Mouse (Mus musculus) heart, embryonic 16.5 days (tissue): Measurements from ENCODE around the gene Hils1. TPM values are rescaled to one million over a fixed set of nuclear protein-coding genes. Genes with fewer than 3 reads are reported as not detected.
"Not testable (repeated sequence)": the region's sequence is repeated elsewhere in the genome, so short reads cannot be mapped to it uniquely, and the experiment has no call there.

Source experiments
- ATAC-seq: fragments of 200-750 bp; cut with Nextera tagmentation; replicated peaks from 2 replicates; pipeline ENCODE4 v1.8.0; 2017; ENCODE audit warnings: moderate number of reproducible peaks; ENCODE audit not compliant: insufficient read depth, low FRiP score; ENCODE audit errors: extremely low read depth
- H3K27ac ChIP-seq: fragments of 300-500 bp; sonication (generic); 2 replicates; pipeline ENCODE4 v1.5.1; 2014; ENCODE audit warnings: mild to moderate bottlenecking, low read length, control low read depth, moderate library complexity
- H3K27me3 ChIP-seq: fragments of 300-500 bp; sonication (generic); 2 replicates; pipeline ENCODE4 v1.6.1; 2014; ENCODE audit warnings: low read length, mixed read lengths; ENCODE audit not compliant: control insufficient read depth, insufficient read depth
- H3K36me3 ChIP-seq: fragments of 300-500 bp; sonication (generic); 2 replicates; pipeline ENCODE4 v1.6.1; 2014; ENCODE audit not compliant: control insufficient read depth, insufficient read depth
- H3K4me1 ChIP-seq: fragments of 300-500 bp; sonication (generic); 2 replicates; pipeline ENCODE4 v1.6.1; 2014; ENCODE audit warnings: low read length, mixed read lengths; ENCODE audit not compliant: control insufficient read depth, insufficient read depth
- H3K4me2 ChIP-seq: fragments of 300-500 bp; sonication (generic); 2 replicates; pipeline ENCODE4 v1.6.1; 2014; ENCODE audit warnings: low read depth, mild to moderate bottlenecking, control low read depth, low read length
- H3K4me3 ChIP-seq: fragments of 300-500 bp; sonication (generic); 2 replicates; pipeline ENCODE4 v1.5.1; 2014; ENCODE audit warnings: mild to moderate bottlenecking, control low read depth, low read length
- H3K9ac ChIP-seq: fragments of 300-500 bp; sonication (generic); 2 replicates; pipeline ENCODE4 v1.6.1; 2014; ENCODE audit warnings: low read length, control low read depth
- H3K9me3 ChIP-seq: fragments of 300-500 bp; sonication (generic); replicated peaks from 2 replicates; pipeline ENCODE4 v1.6.1; 2016; ENCODE audit warnings: low read length; ENCODE audit not compliant: control insufficient read depth
- WGBS: fragments of 180-500 bp; shearing (Covaris S2); extraction: QIAGEN DNeasy Blood & Tissue Kit; methylation state at CpG from one replicate; pipeline ENCODE4 v1.1.7; 2014; 5-methylcytosine and 5-hydroxymethylcytosine counted together
- polyA plus RNA-seq: library from polyadenylated mRNA; unstranded; fragments of >200 nt; fragmentation: Nextera tagmentation; extraction: Ambion mirVana; gene quantifications from 2 replicates; pipeline ENCODE4 v1.2.1, GENCODE M21; 2015

The Hils1 gene
- polyA plus RNA-seq, 1 experiment from 2014 or later: 0.33 TPM

DNA sequence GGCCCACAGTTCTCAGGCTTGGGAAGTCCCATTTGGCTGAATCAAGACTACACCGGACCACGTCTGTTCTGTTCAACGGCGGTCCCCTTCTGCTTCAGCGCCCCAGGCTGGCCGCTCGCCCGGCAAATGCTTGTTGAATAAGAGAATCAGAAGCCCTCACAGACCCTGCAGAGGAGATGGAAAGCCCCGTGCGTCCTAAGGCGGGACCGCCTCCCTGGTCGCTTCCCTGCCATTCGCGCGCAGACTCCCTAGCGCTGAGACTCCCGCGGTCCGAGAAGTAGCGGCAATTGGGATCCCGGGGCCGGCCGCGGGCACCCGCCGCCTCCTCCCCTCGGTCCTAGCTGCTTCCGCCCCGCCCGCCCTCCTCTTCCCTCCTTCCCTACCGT is 42.2 kb downstream of the Hils1 start, which contains the start of gene Samd14:
Gene Samd14 (plus strand): TSS at position 251 of the 386 bp plus-strand sequence.
- no peaks in the 10 kb centered on the region for H3K27me3 ChIP-seq
- peak within 1 kb of the TSS; percentile 73 for H3K4me2 ChIP-seq
- peak; percentile 43 for ATAC-seq
- WGBS: under 1% methylated on average over 31 of the region's 32 CpGs
- H3K9ac ChIP-seq: peak within 1 kb of the TSS; percentile 77
- peaks cover 5% of the 10 kb centered on the region for H3K36me3 ChIP-seq
- peak within 1 kb of the TSS; percentile 83 for H3K27ac ChIP-seq
- no peaks in the 10 kb centered on the region for H3K9me3 ChIP-seq
- H3K4me3 ChIP-seq: peak within 1 kb of the TSS; percentile 64
- H3K4me1 ChIP-seq: peaks cover 28% of the 10 kb centered on the region

DNA sequence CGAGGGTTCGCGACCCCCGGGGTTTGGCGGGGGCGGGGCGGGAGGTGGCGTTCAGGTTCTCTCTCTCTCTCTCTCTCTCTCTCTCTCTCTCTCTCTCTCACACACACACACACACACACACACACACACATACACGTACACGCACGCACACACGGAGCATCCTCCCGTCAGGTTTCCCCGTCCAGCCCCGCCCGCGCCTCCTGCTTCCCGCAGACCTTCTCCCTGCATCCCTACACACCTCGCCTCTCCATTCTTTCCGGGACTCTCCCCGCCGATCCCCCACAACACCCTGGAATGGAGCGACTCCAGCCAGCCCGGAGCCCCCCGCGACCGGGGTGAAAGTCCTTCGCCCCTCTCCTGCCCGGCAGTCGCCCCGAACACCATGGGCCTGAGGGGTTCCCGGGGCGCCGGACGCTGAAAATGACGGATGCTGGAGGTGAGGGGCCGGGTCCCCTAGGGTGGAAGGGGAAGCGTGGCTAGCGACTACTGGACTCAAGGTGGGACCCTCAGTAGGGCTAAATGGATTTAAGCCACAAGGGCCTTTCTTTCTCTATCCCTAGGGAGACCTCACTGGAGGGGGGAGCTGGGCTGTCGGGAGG is 42.8 kb downstream of the Hils1 start:
- H3K27ac ChIP-seq: peak overlapping the region; percentile 83
- peaks cover 29% of the 10 kb centered on the region for H3K4me1 ChIP-seq
- peak overlapping the region; percentile 73 for H3K4me2 ChIP-seq
- WGBS: under 1% methylated on average over 39 of the region's 40 CpGs
- no peaks in the 10 kb centered on the region for H3K9me3 ChIP-seq
- H3K4me3 ChIP-seq: peak overlapping the region; percentile 64
- no peaks in the 10 kb centered on the region; the same call in 1 of the 2 replicates for H3K36me3 ChIP-seq
- ATAC-seq: no peak
- peak overlapping the region; percentile 77 for H3K9ac ChIP-seq
- H3K27me3 ChIP-seq: no peaks in the 10 kb centered on the region

DNA sequence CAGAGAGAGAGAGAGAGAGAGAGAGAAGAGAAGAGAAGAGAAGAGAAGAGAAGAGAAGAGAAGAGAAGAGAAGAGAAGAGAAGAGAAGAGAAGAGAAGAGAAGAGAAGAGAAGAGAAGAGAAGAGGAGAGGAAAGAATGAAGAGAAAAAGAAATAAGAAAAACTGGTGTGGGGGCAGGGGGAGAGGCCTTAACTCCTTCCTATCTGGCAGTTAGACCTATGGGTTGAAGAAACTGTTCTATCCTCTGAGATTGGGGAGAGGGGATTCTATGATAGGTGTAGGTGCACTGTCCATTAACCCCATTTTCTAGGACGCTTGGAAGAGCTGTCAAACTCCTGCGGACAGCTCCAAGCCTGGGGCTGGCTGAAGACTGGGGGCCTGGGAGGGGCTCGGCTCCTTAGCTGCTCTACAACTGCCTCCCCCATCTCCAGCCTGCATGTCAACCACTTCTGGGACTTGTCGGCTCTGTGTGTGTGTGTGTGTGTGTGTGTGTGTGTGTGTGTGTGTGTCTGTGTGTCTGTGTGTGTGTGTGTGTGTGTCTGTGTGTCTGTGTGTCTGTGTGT is 43.5 kb downstream of the Hils1 start:
- not testable (repeated sequence) for ATAC-seq, H3K27ac ChIP-seq, H3K9ac ChIP-seq, H3K36me3 ChIP-seq, H3K27me3 ChIP-seq, H3K9me3 ChIP-seq
- Histone ChIP-seq H3K4me2 (peak overlapping the region; percentile 73), H3K4me3 (peak overlapping the region; percentile 64), H3K4me1 (peaks cover 35% of the 10 kb centered on the region)
- 16% methylated on average over 3 of the region's 4 CpGs for WGBS

DNA sequence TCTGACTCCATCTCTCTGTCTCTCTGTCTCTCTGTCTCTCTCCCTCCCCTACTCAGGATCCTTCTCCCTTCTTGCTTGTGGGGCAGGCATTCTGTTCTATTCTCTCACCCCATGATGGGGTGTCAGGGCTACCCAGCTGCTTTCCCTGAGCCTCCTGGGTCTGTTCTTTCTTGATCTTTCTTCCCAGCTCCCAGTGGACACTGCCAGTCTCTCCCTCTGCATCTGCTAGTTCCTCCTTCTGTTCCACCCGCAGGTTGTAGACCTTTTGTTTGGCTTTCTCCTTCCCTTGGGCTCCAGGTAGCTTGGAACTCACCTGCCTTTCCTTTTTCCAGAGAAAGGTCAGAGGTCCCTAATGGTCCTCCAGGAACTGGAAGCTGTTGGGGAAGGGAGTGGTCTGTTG is 44.0 kb downstream of the Hils1 start:
- no peaks in the 10 kb centered on the region for H3K27me3 ChIP-seq
- H3K9me3 ChIP-seq: no peaks in the 10 kb centered on the region
- H3K4me1 ChIP-seq: peaks cover 31% of the 10 kb centered on the region
- WGBS: 50% methylated on average over 1 of the region's 1 CpGs
- H3K4me2 ChIP-seq: peak overlapping the region; percentile 73
- no peaks in the 10 kb centered on the region for H3K36me3 ChIP-seq
- no peak overlapping the region for H3K4me3 ChIP-seq
- no peak for ATAC-seq
- H3K9ac ChIP-seq: no peak overlapping the region
- no peak overlapping the region for H3K27ac ChIP-seq

GRCm38 (mm10) chr11:95012075-95012474 is 44.7 kb downstream of the Hils1 start:
- H3K4me1 ChIP-seq: peaks cover 27% of the 10 kb centered on the region
- no peak overlapping the region for H3K4me2 ChIP-seq
- H3K27me3 ChIP-seq: no peaks in the 10 kb centered on the region
- no peaks in the 10 kb centered on the region for H3K36me3 ChIP-seq
- 28% methylated on average over 3 of the region's 3 CpGs for WGBS
- H3K9me3 ChIP-seq: no peaks in the 10 kb centered on the region
- H3K9ac ChIP-seq: no peak overlapping the region
- H3K27ac ChIP-seq: no peak overlapping the region
- ATAC-seq: no peak
- no peak overlapping the region for H3K4me3 ChIP-seq

GRCm38 (mm10) chr11:95012487-95012886 is 45.1 kb downstream of the Hils1 start:
- no peak overlapping the region for H3K9ac ChIP-seq
- H3K27me3 ChIP-seq: no peaks in the 10 kb centered on the region
- 35% methylated on average over 3 of the region's 3 CpGs for WGBS
- H3K4me3 ChIP-seq: no peak overlapping the region
- H3K4me2 ChIP-seq: no peak overlapping the region
- peaks cover 25% of the 10 kb centered on the region for H3K4me1 ChIP-seq
- H3K36me3 ChIP-seq: no peaks in the 10 kb centered on the region
- no peak overlapping the region for H3K27ac ChIP-seq
- no peaks in the 10 kb centered on the region for H3K9me3 ChIP-seq
- ATAC-seq: no peak

GRCm38 (mm10) chr11:95015484-95015883 is 48.1 kb downstream of the Hils1 start:
- H3K4me1 ChIP-seq: peaks cover 14% of the 10 kb centered on the region
- H3K27me3 ChIP-seq: peaks cover 12% of the 10 kb centered on the region
- 55% methylated on average over 3 of the region's 3 CpGs for WGBS
- H3K36me3 ChIP-seq: no peaks in the 10 kb centered on the region
- H3K27ac ChIP-seq: no peak overlapping the region
- no peak overlapping the region for H3K9ac ChIP-seq
- no peak overlapping the region for H3K4me2 ChIP-seq
- ATAC-seq: peak; percentile 59; the same call in 1 of the 2 replicates
- no peaks in the 10 kb centered on the region for H3K9me3 ChIP-seq
- H3K4me3 ChIP-seq: no peak overlapping the region

Other genes starting within 250 kb of the Hils1 start
- gene Cdc34b, start 225.8 kb upstream of the Hils1 start, polyA plus RNA-seq: 0.39 TPM in 1 of 2 replicates, not detected in the other
- gene Tmem92, start 184.9 kb upstream of the Hils1 start, polyA plus RNA-seq: 0.07 TPM in 1 of 2 replicates, not detected in the other
- gene Col1a1, start 31.4 kb upstream of the Hils1 start, polyA plus RNA-seq: 669 and 799 TPM in 2 replicates
- 27.9 and 29.4 TPM in 2 replicates for gene Sgca, start 8.7 kb downstream of the Hils1 start, polyA plus RNA-seq
- 5.8 and 6.4 TPM in 2 replicates for gene Ppp1r9b, start 23.4 kb downstream of the Hils1 start, polyA plus RNA-seq
- 8.6 and 9.0 TPM in 2 replicates for gene Samd14, start 42.3 kb downstream of the Hils1 start, polyA plus RNA-seq
- gene Pdk2, start 73.8 kb downstream of the Hils1 start, polyA plus RNA-seq: 141 and 148 TPM in 2 replicates
- 9.6 and 11.5 TPM in 2 replicates for gene Itga3, start 109.2 kb downstream of the Hils1 start, polyA plus RNA-seq
- gene Dlx3, start 152.5 kb downstream of the Hils1 start, polyA plus RNA-seq: 0.07 and 0.11 TPM in 2 replicates
- gene Dlx4, start 178.7 kb downstream of the Hils1 start, polyA plus RNA-seq: 0.09 and 0.17 TPM in 2 replicates